Mouse (Mus musculus) CH12.LX (cell line): ENCODE data around the gene Chrm1. TPM values are rescaled to one million over a fixed set of nuclear protein-coding genes. Genes with fewer than 3 reads are reported as not detected.

Experiments
- DNase-seq: peaks from one replicate; pipeline ENCODE4 v3.0.0-alpha.2; 2013; ENCODE audit errors: extremely low read depth
- H3K27ac ChIP-seq: 2 replicates; pipeline ENCODE4 v1.5.1; 2012; ENCODE audit warnings: low read depth, mild to moderate bottlenecking, control low read depth, moderate library complexity; ENCODE audit not compliant: insufficient read depth
- H3K27me3 ChIP-seq: replicated peaks from 2 replicates; pipeline ENCODE3; 2012; ENCODE audit warnings: inconsistent platforms
- H3K36me3 ChIP-seq, 2 experiments: replicated peaks in 1 of 2; 2 replicates each; pipeline versions ENCODE3 to v1.6.1; 2012; ENCODE audit warnings: inconsistent platforms in 1 of 2, low read length in 1 of 2, mild to moderate bottlenecking in 1 of 2, mixed read lengths in 1 of 2, moderate library complexity in 1 of 2; ENCODE audit not compliant: control insufficient read depth in 1 of 2, insufficient read depth in 1 of 2
- H3K4me1 ChIP-seq, 2 experiments: 2 replicates each; pipeline ENCODE4 v1.6.1; 2012; ENCODE audit warnings: inconsistent platforms in 1 of 2, moderate library complexity in 1 of 2; ENCODE audit not compliant: insufficient read depth in 2 of 2, control insufficient read depth in 1 of 2
- H3K4me2 ChIP-seq: 2 replicates; pipeline ENCODE4 v1.6.1; 2012; ENCODE audit warnings: low read depth, mild to moderate bottlenecking, control low read depth; ENCODE audit not compliant: poor library complexity, insufficient read depth, severe bottlenecking
- H3K4me3 ChIP-seq, 3 experiments: fragments of 150-350 bp in 1 of 3; sonication (generic) in 1 of 3; replicated peaks in 1 of 3; 2 replicates each; pipeline versions ENCODE3 to v1.5.1; 2011 to 2012; ENCODE audit warnings: low read depth in 2 of 3, low read length in 2 of 3, mild to moderate bottlenecking in 2 of 3, moderate library complexity in 2 of 3, control low read depth in 1 of 3, improper control_type of control experiment in 1 of 3, inconsistent platforms in 1 of 3, mixed read lengths in 1 of 3; ENCODE audit not compliant: poor library complexity in 1 of 3
- H3K79me2 ChIP-seq: replicated peaks from 2 replicates; pipeline ENCODE4 v1.6.1; 2012; ENCODE audit warnings: mild to moderate bottlenecking, moderate library complexity; ENCODE audit not compliant: control insufficient read depth, poor library complexity, insufficient read depth, severe bottlenecking; ENCODE audit errors: extremely low read depth
- H3K9ac ChIP-seq: 2 replicates; pipeline ENCODE4 v1.6.1; 2012; ENCODE audit warnings: low read depth, mild to moderate bottlenecking, control low read depth, moderate library complexity; ENCODE audit not compliant: insufficient read depth
- H3K9me3 ChIP-seq: replicated peaks from 2 replicates; pipeline ENCODE3; 2012; ENCODE audit warnings: low read length, inconsistent platforms, mixed read lengths
- CHD2 ChIP-seq: IDR thresholded peaks from 2 replicates; pipeline ENCODE4 v1.6.1; 2011; ENCODE audit warnings: low read length, improper control_type of control experiment
- CTCF ChIP-seq, 2 experiments: IDR thresholded peaks in 1 of 2; conservative IDR thresholded peaks in 1 of 2; 2 replicates each; pipeline ENCODE4 v1.5.1; 2011 to 2012; ENCODE audit warnings: low read depth in 2 of 2, low read length in 2 of 2, improper control_type of control experiment in 1 of 2, inconsistent platforms in 1 of 2, mild to moderate bottlenecking in 1 of 2, moderate library complexity in 1 of 2
- ETS1 ChIP-seq: conservative IDR thresholded peaks from 2 replicates; pipeline ENCODE4 v1.6.1; 2012; ENCODE audit warnings: low read depth, mild to moderate bottlenecking, inconsistent platforms, low read length, improper control_type of control experiment, moderate library complexity
- GABPA ChIP-seq: IDR thresholded peaks from 2 replicates; pipeline ENCODE4 v1.6.1; 2012; ENCODE audit warnings: low read depth, low read length, improper control_type of control experiment, inconsistent platforms; ENCODE audit not compliant: insufficient replicate concordance
- KAT2A ChIP-seq: IDR thresholded peaks from 2 replicates; pipeline ENCODE4 v1.6.1; 2012; ENCODE audit warnings: low read length, improper control_type of control experiment, inconsistent platforms; ENCODE audit not compliant: insufficient replicate concordance
- NRF1 ChIP-seq: IDR thresholded peaks from 2 replicates; pipeline ENCODE4 v1.6.1; 2014; ENCODE audit warnings: low read depth, mild to moderate bottlenecking, inconsistent platforms, low read length, improper control_type of control experiment, moderate library complexity
- UBTF ChIP-seq: IDR thresholded peaks from 2 replicates; pipeline ENCODE4 v1.6.1; 2012; ENCODE audit warnings: low read depth, mild to moderate bottlenecking, inconsistent platforms, low read length, improper control_type of control experiment, moderate library complexity
- ZNF384 ChIP-seq: IDR thresholded peaks from 2 replicates; pipeline ENCODE4 v1.6.1; 2012; ENCODE audit warnings: low read depth, low read length, improper control_type of control experiment, inconsistent platforms
- dilution Hi-C: fragments of 300-500 bp; cut with MboI; formaldehyde crosslinking; loops from 2 replicates; pipeline ENCODE4 v1.14.3; 2020; ENCODE audit warnings: low sequenced_read_pairs; ENCODE audit not compliant: extremely low pct_unique_long_range_greater_than_20kb, extremely low pct_ligation_motif_present
- in situ Hi-C: fragments of 300-500 bp; cut with MboI; formaldehyde crosslinking; loops from 3 replicates; pipeline ENCODE4 v1.14.3; 2019; ENCODE audit warnings: low sequenced_read_pairs, low pct_ligation_motif_present, low pct_unique_long_range_greater_than_20kb, mixed read lengths
- polyA plus RNA-seq: library from polyadenylated mRNA; unstranded; fragments of >175 nt; gene quantifications from 2 replicates; pipeline ENCODE4 v1.2.1, GENCODE M21; 2012; ENCODE audit warnings: low read depth; ENCODE audit not compliant: insufficient read length
- total RNA-seq, 2 experiments: library from RNA; depleted of rRNA; stranded (reverse); fragments of 300-350 nt in 1 of 2; fragments of >200 nt in 1 of 2; gene quantifications; 2 replicates each; pipeline ENCODE4 v1.2.3; 2012 to 2014

The Chrm1 gene
- total and polyA plus RNA-seq, 3 experiments, result not detected

GRCm38 (mm10) chr19:8714653-8715481, 51.3 kb downstream of the Chrm1 start:
- Histone ChIP-seq H3K4me2 (no peak overlapping the region), H3K27ac (no peak overlapping the region)

DNA sequence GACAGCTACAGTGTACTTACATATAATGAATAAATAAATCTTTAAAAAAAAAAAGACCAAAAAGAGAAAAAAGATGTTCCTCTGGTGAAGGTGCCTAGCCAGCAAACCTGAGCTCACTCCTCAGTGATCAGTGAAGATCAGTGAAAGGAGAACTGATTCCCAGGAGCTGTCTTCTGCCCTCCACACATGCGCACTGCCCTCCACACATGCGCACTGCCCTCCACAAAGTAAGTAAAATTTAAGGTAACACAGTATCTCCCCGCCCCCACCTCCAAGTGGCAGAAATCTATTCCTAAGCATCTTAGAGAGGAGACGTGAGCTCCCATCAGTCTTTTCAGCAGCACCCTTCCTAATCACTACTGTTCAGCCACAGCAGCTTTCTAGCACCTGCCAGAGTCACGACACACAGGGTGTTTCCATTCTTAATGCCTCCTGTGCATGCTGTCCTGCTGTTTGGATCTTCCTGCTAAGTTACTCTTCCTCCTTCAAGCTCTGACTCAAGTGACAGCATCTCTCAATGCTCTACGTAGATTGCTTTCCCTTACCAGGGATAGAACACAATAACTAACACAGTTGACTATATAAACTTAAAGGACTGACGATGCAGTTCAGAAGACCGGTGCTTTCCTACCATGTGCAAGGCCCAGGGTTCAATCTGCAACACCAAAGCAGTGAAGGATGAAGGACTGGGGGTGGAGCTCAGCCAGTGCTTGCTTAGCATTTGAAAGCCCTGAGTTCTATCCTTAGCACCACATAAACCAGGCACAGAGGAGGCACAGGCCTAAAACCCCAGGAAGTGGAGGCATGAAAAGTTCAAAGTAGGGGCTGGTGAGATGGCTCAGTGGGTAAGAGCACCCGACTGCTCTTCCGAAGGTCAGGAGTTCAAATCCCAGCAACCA, 52.5 kb downstream of the Chrm1 start:
- DNase-seq, result no peak
- Histone ChIP-seq H3K27ac (no peak overlapping the region), H3K36me3 (peaks cover 5 to 16% of the 10 kb centered on the region in 2 experiments), H3K79me2 (peaks cover 17% of the 10 kb centered on the region), H3K4me3 (no peak overlapping the region)
- TF ChIP-seq NRF1, result peak; percentile 75
- 0 out of 2 replicates have a peak, but pooled peaks have one; percentile 4 for TF ChIP-seq ZNF384
- TF ChIP-seq UBTF, result no peak
- TF ChIP-seq, all 38 proteins: peak for 2
- Histone ChIP-seq H3K4me2 (no peak overlapping the region), H3K9me3 (no peaks in the 10 kb centered on the region), H3K4me1 (peaks cover 0 to 47% of the 10 kb centered on the region in 2 experiments; a peak in 2 of 4 replicates), H3K27me3 (no peaks in the 10 kb centered on the region), H3K9ac (no peak overlapping the region)
- in situ Hi-C loops, result no loop called here
- dilution Hi-C loops, result no loop called here

More at GRCm38 (mm10) chr19:8714653-8715481, 51.3 kb downstream of the Chrm1 start:
- Histone ChIP-seq H3K9me3 (no peaks in the 10 kb centered on the region), H3K79me2 (peaks cover 29% of the 10 kb centered on the region), H3K9ac (no peak overlapping the region; the same call in 1 of the 2 replicates), H3K27me3 (no peaks in the 10 kb centered on the region), H3K4me3 (no peak overlapping the region)
- no peak for DNase-seq
- peak in 1 of 2 experiments; percentile 36; a peak in 2 of 4 replicates for TF ChIP-seq CTCF (conservative IDR thresholded peaks at IDR 0.05 in 1 of 2, IDR thresholded peaks at IDR 0.05 in 1 of 2; ENCODE audit: low read depth in 2 of 2, low read length in 2 of 2)
- no peak for TF ChIP-seq KAT2A
- TF ChIP-seq ETS1, result no peak
- TF ChIP-seq, all 38 proteins: peak for 1
- Histone ChIP-seq H3K36me3 (peaks cover 17 to 29% of the 10 kb centered on the region in 2 experiments), H3K4me1 (peaks cover 0 to 53% of the 10 kb centered on the region in 2 experiments; a peak in 2 of 4 replicates)
- dilution Hi-C loops, result no loop called here
- in situ Hi-C loops, result no loop called here

DNA sequence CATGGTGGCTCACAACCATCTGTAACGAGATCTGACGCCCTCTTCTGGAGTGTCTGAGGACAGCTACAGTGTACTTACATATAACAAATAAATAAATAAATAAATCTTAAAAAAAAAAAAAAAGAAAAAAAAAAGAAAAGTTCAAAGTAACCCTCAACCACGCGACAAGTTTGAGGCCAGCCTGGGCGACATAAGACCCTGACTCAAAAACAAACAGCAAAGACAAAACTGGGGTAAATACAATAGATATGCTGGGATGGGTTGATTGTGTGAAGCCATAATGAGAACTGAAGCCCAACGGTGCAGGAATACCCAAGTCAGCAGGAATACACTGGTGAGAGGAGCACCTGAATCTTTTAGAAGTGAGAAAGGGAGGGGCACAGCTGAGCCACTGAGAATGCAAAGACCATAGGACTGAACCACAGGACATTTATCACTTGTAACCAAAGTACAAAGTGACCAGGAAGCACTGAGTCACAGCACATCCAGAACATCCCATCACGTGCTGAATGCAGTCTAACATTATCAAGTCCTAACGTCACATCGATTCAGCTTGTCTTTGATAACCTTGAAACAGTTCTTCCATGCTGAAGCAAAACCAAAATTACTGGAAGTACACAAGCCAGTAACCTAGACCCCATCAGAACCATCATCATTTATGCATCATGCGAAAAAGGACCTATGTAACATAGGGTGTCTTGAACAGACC, 53.3 kb downstream of the Chrm1 start:
- peaks cover 0 to 8% of the 10 kb centered on the region in 2 experiments for H3K36me3 ChIP-seq
- peaks cover 0 to 53% of the 10 kb centered on the region in 2 experiments; a peak in 2 of 4 replicates for H3K4me1 ChIP-seq
- no peak overlapping the region for H3K4me3 ChIP-seq
- TF ChIP-seq CHD2 (no peak), GABPA (no peak), ZNF384 (0 out of 2 replicates have a peak, but pooled peaks have one; percentile 15)
- peaks cover 16% of the 10 kb centered on the region for H3K79me2 ChIP-seq
- in situ Hi-C loops (no loop called here), dilution Hi-C loops (no loop called here)
- DNase-seq, result no peak
- no peaks in the 10 kb centered on the region for H3K27me3 ChIP-seq
- no peak overlapping the region for H3K27ac ChIP-seq
- H3K9ac ChIP-seq, result no peak overlapping the region
- H3K9me3 ChIP-seq, result no peaks in the 10 kb centered on the region
- no peak overlapping the region for H3K4me2 ChIP-seq
